Mouse (Mus musculus): ENCODE measurements around the gene Btg4. TPM values are rescaled to one million over a fixed set of nuclear protein-coding genes. Genes with fewer than 3 reads are reported as not detected.

Btg4 gene
- total and polyA plus RNA-seq, 2 experiments: not detected

DNA sequence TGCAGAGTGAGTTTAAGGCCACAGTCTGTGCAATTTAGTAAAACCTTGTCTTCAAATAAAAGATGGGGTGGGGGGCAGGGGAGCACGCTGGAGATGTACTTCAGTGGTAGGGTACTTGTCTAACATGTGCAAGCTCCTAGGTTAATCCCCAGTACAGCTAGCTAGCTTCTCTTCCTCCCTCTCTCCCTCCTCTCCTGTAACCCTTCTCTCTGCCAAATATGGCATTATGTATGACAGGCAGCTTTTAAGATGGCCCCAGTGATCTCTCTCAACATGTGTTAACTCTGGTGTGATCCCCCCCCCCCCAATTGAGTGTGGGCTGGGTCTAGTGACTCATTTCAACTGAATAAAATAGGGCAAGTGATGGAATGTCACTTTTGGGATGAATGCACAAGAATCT lies 82.7 kb downstream of the Btg4 start:
- no peaks in the 10 kb centered on the region for H3K79me2 ChIP-seq (ENCODE audit: control insufficient read depth, insufficient read depth, low read length)
- no peak overlapping the region for H3K9ac ChIP-seq (ENCODE audit: low read depth, low read length)
- no peak overlapping the region for H3K4me3 ChIP-seq (ENCODE audit: insufficient read depth, low read depth, low read length)
- H3K27me3 ChIP-seq (ENCODE audit: control insufficient read depth, insufficient read depth, low read length): no peaks in the 10 kb centered on the region
- no peak for TF ChIP-seq POLR2A (IDR thresholded peaks at IDR 0.05; ENCODE audit: extremely low read depth, insufficient read depth, low read length)
- no peak for TF ChIP-seq CTCF (IDR thresholded peaks at IDR 0.05; ENCODE audit: low read depth, low read length)
- 82% methylated on average over 1 of the region's 1 CpGs for WGBS
- no peak overlapping the region for H3K27ac ChIP-seq (replicated peaks; ENCODE audit: insufficient read depth, low read depth, low read length)
- H3K36me3 ChIP-seq (ENCODE audit: control insufficient read depth, insufficient read depth, low read length): no peaks in the 10 kb centered on the region
- DNase-seq (ENCODE audit: extremely low read depth, low read depth, low spot score): no peak
- H3K4me1 ChIP-seq (ENCODE audit: control insufficient read depth, insufficient read depth, low read length): no peaks in the 10 kb centered on the region

- Histone ChIP-seq H3K9ac (ENCODE audit: low read depth, low read length) (no peak overlapping the region), H3K36me3 (ENCODE audit: control insufficient read depth, insufficient read depth, low read length) (no peaks in the 10 kb centered on the region), H3K27me3 (ENCODE audit: control insufficient read depth, insufficient read depth, low read length) (no peaks in the 10 kb centered on the region), H3K4me1 (ENCODE audit: control insufficient read depth, insufficient read depth, low read length) (no peaks in the 10 kb centered on the region), H3K79me2 (ENCODE audit: control insufficient read depth, insufficient read depth, low read length) (no peaks in the 10 kb centered on the region), H3K4me3 (ENCODE audit: insufficient read depth, low read depth, low read length) (no peak overlapping the region), H3K27ac (replicated peaks; ENCODE audit: insufficient read depth, low read depth, low read length) (no peak overlapping the region)
- TF ChIP-seq POLR2A (IDR thresholded peaks at IDR 0.05; ENCODE audit: extremely low read depth, insufficient read depth, low read length) (no peak), CTCF (IDR thresholded peaks at IDR 0.05; ENCODE audit: low read depth, low read length) (no peak)
- 72% methylated on average over 6 of the region's 6 CpGs for WGBS
- no peak for DNase-seq (ENCODE audit: extremely low read depth, low read depth, low spot score)
Observed at GRCm38 (mm10) chr9:51144218-51144617, 83.5 kb downstream of the Btg4 start.

- H3K4me3 ChIP-seq (ENCODE audit: insufficient read depth, low read depth, low read length): no peak overlapping the region
- no peaks in the 10 kb centered on the region for H3K79me2 ChIP-seq (ENCODE audit: control insufficient read depth, insufficient read depth, low read length)
- H3K9ac ChIP-seq (ENCODE audit: low read depth, low read length): no peak overlapping the region
- no peak overlapping the region for H3K27ac ChIP-seq (replicated peaks; ENCODE audit: insufficient read depth, low read depth, low read length)
- no peaks in the 10 kb centered on the region for H3K36me3 ChIP-seq (ENCODE audit: control insufficient read depth, insufficient read depth, low read length)
- no peak for DNase-seq (ENCODE audit: extremely low read depth, low read depth, low spot score)
- 72% methylated on average over 4 of the region's 4 CpGs for WGBS
- H3K27me3 ChIP-seq (ENCODE audit: control insufficient read depth, insufficient read depth, low read length): no peaks in the 10 kb centered on the region
- H3K4me1 ChIP-seq (ENCODE audit: control insufficient read depth, insufficient read depth, low read length): no peaks in the 10 kb centered on the region
- TF ChIP-seq CTCF (IDR thresholded peaks at IDR 0.05; ENCODE audit: low read depth, low read length) (no peak), POLR2A (IDR thresholded peaks at IDR 0.05; ENCODE audit: extremely low read depth, insufficient read depth, low read length) (no peak)
Observed at GRCm38 (mm10) chr9:51146496-51146895, 85.8 kb downstream of the Btg4 start.

DNA sequence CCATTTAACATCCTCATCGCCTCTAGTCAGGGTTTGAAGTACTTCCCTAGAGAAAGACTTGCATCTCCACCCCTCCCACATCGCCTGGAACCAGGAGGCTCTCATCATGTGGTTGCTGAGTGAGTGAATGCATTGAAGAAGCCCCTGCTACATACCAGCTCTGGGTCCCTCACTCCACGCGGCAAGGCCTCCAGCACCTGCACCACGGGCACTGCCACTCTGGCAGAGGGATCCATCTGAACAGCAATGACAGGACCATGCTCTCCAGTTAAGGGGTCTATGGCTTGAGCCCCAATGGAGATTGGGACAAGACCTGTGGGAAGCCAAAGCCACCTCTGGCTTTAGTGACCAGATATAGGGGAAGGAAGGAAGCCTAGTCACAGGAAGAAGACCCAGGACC lies 86.6 kb downstream of the Btg4 start:
- Histone ChIP-seq H3K27ac (replicated peaks; ENCODE audit: insufficient read depth, low read depth, low read length) (no peak overlapping the region), H3K9ac (ENCODE audit: low read depth, low read length) (no peak overlapping the region), H3K4me3 (ENCODE audit: insufficient read depth, low read depth, low read length) (no peak overlapping the region), H3K36me3 (ENCODE audit: control insufficient read depth, insufficient read depth, low read length) (no peaks in the 10 kb centered on the region), H3K79me2 (ENCODE audit: control insufficient read depth, insufficient read depth, low read length) (no peaks in the 10 kb centered on the region), H3K27me3 (ENCODE audit: control insufficient read depth, insufficient read depth, low read length) (no peaks in the 10 kb centered on the region), H3K4me1 (ENCODE audit: control insufficient read depth, insufficient read depth, low read length) (no peaks in the 10 kb centered on the region)
- TF ChIP-seq POLR2A (IDR thresholded peaks at IDR 0.05; ENCODE audit: extremely low read depth, insufficient read depth, low read length) (no peak), CTCF (IDR thresholded peaks at IDR 0.05; ENCODE audit: low read depth, low read length) (no peak)
- DNase-seq (ENCODE audit: extremely low read depth, low read depth, low spot score): no peak
- 83% methylated on average over 5 of the region's 5 CpGs for WGBS

GRCm38 (mm10) chr9:51152079-51152752 lies 91.5 kb downstream of the Btg4 start:
- no peak overlapping the region for H3K27ac ChIP-seq (replicated peaks; ENCODE audit: insufficient read depth, low read depth, low read length)
- peak; percentile 48 for TF ChIP-seq CTCF (IDR thresholded peaks at IDR 0.05; ENCODE audit: low read depth, low read length)
- no peak for TF ChIP-seq POLR2A (IDR thresholded peaks at IDR 0.05; ENCODE audit: extremely low read depth, insufficient read depth, low read length)
- H3K4me3 ChIP-seq (ENCODE audit: insufficient read depth, low read depth, low read length): no peak overlapping the region
- no peak overlapping the region for H3K9ac ChIP-seq (ENCODE audit: low read depth, low read length)
- DNase-seq (ENCODE audit: extremely low read depth, low read depth, low spot score): peak; percentile 58
- no peaks in the 10 kb centered on the region for H3K27me3 ChIP-seq (ENCODE audit: control insufficient read depth, insufficient read depth, low read length)
- no peaks in the 10 kb centered on the region for H3K36me3 ChIP-seq (ENCODE audit: control insufficient read depth, insufficient read depth, low read length)
- H3K79me2 ChIP-seq (ENCODE audit: control insufficient read depth, insufficient read depth, low read length): no peaks in the 10 kb centered on the region
- H3K4me1 ChIP-seq (ENCODE audit: control insufficient read depth, insufficient read depth, low read length): no peaks in the 10 kb centered on the region
- WGBS: 27% methylated on average over 13 of the region's 13 CpGs

- no peaks in the 10 kb centered on the region; the same call in 1 of the 2 replicates for H3K27me3 ChIP-seq (ENCODE audit: control insufficient read depth, insufficient read depth, low read length)
- peak; percentile 43 for DNase-seq (ENCODE audit: extremely low read depth, low read depth, low spot score)
- H3K36me3 ChIP-seq (ENCODE audit: control insufficient read depth, insufficient read depth, low read length): no peaks in the 10 kb centered on the region
- H3K27ac ChIP-seq (replicated peaks; ENCODE audit: insufficient read depth, low read depth, low read length): no peak overlapping the region
- no peaks in the 10 kb centered on the region for H3K4me1 ChIP-seq (ENCODE audit: control insufficient read depth, insufficient read depth, low read length)
- H3K9ac ChIP-seq (ENCODE audit: low read depth, low read length): no peak overlapping the region
- WGBS: 36% methylated on average over 4 of the region's 4 CpGs
- H3K4me3 ChIP-seq (ENCODE audit: insufficient read depth, low read depth, low read length): no peak overlapping the region
- TF ChIP-seq CTCF (IDR thresholded peaks at IDR 0.05; ENCODE audit: low read depth, low read length) (peak; percentile 96), POLR2A (IDR thresholded peaks at IDR 0.05; ENCODE audit: extremely low read depth, insufficient read depth, low read length) (no peak)
- H3K79me2 ChIP-seq (ENCODE audit: control insufficient read depth, insufficient read depth, low read length): no peaks in the 10 kb centered on the region
Observed at GRCm38 (mm10) chr9:51161771-51162388, 101.2 kb downstream of the Btg4 start.

All from liver, adult 2 months (tissue).